Mouse (Mus musculus): ENCODE measurements at regions not wholly inside any gene's neighbourhood (a gene's known extent, or its start where the extent isn't known, plus 50 kb on each side); places are given as distances from the start of the nearest gene placed in this dataset.

GRCm38 (mm10) chr3:37781086-37781485 is 56.8 kb upstream of the Gm5148 start:
- no peak for DNase-seq (ENCODE audit: low spot score in 2 of 2)

GRCm38 (mm10) chr3:37779867-37780475 is 55.7 kb upstream of the Gm5148 start:
- DNase-seq (ENCODE audit: low spot score in 2 of 2): no peak

- DNase-seq (ENCODE audit: low spot score in 2 of 2): no peak
Measured at GRCm38 (mm10) chr3:37778386-37778785, 54.1 kb upstream of the Gm5148 start.

- no peak for DNase-seq (ENCODE audit: low spot score in 2 of 2)
Measured at GRCm38 (mm10) chr3:37776224-37776623, 51.9 kb upstream of the Gm5148 start.

Measured in spleen, postnatal 14 days (tissue).